Mouse (Mus musculus): ENCODE data around the gene Rexo4. TPM values are rescaled to one million over a fixed set of nuclear protein-coding genes. Genes with fewer than 3 reads are reported as not detected.

The Rexo4 gene
- 10 to 100 TPM; 38.5 to 41.3 TPM for total RNA-seq (2021)
- long read RNA-seq, experiment 1, transcript Rexo4-201 (8 exons, 2,281 nt), result major isoform, 21 of 28 reads
- long read RNA-seq, experiment 1, partial matches to known transcripts, result 2 of 28 reads
- long read RNA-seq, experiment 1, other reads (novel, unspliced or antisense), result 4 of 28 reads
- long read RNA-seq, experiment 2, transcript Rexo4-201 (8 exons, 2,281 nt), result major isoform, 41 of 56 reads
- long read RNA-seq, experiment 2, partial matches to known transcripts, result 5 of 56 reads
- long read RNA-seq, experiment 2, other reads (novel, unspliced or antisense), result 8 of 56 reads

DNA sequence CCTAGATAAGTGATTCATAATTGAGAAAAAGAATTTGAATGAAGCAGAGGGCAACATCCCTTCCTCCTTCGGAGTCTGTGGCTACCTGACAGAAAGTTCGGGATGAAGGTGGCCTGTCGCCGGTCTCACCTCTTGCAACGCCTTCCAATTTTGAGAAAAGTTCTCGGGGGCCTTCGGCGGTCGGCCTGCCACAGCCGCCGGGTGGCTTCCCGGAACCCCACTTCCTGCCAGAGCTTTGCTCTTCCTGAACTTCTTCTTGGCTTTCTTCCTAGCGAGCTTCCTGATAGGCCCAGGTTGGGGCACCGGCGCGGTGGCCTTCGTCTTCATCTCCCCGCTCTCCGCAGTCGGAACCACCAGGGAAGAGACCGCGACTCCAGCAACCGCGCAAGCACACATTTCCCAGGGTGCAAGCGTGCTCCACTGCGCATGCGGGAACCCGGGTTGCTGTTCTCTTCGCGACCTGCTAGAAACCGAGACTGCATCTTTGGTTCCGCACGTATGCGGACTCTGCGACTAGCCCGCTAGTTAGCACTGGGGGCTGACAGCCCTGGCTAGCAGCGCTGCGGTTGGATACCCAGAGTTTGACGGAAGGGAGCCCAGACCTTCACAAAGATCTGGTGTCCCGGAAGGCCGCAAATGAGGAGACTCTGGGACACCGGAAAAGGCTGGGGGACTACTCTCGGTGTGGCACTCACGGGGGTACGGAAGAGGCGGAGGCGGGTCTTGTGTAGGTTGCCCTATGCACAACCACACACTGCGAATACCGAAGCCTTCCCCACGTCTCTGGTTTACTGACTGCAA lies at the start of gene Rexo4:
Rexo4 (minus strand) TSS at position 464 of the 801 bp plus-strand sequence.
- DNase-seq (ENCODE audit: low spot score in 2 of 2), result peak; percentile 90 to 91

DNA sequence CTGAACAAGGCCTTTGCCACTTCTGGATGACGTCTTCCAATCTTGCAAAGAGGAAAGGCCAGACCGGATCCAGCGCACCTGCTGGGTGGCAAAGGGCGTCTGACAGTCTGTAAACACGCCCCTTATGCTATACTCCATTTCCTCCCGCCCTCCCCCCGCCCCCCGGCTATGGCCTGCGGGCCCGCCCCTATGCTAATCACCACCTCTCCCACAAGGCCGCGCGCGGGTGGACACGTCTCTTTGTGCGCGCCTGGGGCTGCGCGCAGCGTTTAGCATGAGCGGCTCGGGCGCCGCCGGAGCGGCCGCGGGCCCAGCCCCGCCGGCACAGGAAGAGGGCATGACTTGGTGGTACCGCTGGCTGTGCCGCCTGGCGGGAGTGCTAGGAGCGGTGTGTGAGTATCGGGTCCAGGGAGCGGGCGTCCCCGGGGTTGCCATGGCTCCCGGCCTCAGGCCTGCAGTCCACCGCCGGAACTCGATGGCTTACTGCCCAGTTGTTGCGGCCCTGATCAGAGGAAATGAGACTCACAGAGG lies 45.6 kb upstream of the Rexo4 start, which contains the start of gene Cacfd1:
Cacfd1 (plus strand) TSS at position 213 of the 531 bp plus-strand sequence.
- peak; percentile 84 to 86 for DNase-seq (ENCODE audit: low spot score in 2 of 2)

DNA sequence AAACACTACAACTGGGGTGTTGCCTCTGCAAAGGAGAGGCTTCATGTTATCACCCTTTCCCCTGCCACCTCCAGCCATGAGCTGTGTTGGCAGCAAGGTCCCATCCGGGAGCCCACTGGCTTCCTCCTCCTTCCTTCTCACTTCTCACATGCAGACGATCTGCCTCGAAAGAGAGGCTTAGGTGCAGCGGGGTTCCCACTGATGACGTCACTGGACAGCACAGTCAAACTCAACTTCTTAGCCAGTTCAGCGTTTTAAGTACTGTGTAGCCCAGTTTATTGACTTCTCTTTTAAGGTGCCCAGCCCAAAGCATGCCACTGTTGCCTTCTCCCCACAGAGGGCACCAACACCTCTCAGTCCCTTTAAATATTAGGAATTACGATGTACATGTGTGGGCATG lies 43.5 kb upstream of the Rexo4 start:
- no peak for DNase-seq (ENCODE audit: low spot score in 2 of 2)

DNA sequence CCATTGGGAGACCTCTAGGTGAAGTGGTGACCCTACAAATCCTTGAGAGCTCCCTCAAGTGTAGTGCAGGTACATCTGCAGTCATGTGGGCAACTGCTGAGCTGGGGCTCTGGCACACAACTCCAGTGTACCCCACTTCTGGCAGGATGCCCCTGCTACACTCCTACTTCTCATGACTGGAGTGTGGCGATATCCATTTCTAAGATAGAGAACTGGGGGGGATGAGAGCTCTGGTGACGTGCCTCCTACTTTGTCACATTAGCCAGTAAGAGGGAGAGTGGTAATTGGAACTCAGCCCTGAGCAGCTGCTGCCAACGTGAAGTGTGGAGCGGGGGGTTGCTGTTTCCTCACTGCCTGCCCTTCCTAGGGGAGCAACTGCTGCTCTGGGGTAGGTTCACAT lies 42.1 kb upstream of the Rexo4 start:
- no peak for DNase-seq (ENCODE audit: low spot score in 2 of 2)

DNA sequence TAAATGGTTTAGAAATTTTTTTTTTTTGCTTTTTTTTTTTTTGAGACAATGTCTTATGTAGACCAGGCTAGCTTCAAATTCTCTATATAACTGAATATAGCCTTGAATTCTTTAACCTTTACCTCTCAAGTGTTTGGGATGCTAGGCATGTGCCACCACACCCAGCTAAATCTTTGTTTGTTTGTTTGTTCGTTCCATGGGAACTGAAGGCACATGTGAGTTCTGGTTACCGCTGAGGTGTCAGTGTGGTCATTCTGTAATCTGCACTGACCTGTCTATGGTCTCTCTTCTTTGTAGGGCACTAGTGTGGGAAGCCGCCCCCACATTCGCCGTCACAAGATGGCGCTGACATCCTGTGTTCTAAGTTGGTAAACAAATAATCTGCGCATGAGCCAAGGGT lies 33.8 kb upstream of the Rexo4 start:
- DNase-seq (ENCODE audit: low spot score in 2 of 2), result no peak

- DNase-seq (ENCODE audit: low spot score in 2 of 2), result no peak
Measured at GRCm38 (mm10) chr2:26997498-26997897, 33.3 kb upstream of the Rexo4 start.

DNA sequence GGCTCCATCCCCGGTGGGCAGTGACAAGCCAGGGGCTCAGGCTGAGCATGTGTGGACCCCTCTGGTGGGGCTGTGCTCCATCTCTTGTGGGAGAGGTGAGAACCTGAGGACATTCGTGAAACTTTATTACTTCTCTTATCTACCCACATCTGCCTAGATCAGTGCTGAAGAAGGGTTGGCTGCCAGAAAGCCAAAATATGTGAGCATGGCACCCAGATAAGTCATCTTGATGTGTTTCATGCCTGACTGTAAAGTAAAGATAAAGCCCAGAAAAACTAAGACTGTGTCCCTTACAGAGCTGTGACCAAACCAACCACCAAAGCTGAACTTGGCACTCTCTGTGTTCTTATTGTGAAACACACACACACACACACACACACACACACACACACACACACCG lies 29.8 kb upstream of the Rexo4 start:
- DNase-seq (ENCODE audit: low spot score in 2 of 2), result no peak

- DNase-seq (ENCODE audit: low spot score in 2 of 2), result no peak
Measured at GRCm38 (mm10) chr2:26984640-26985039, 20.5 kb upstream of the Rexo4 start.

GRCm38 (mm10) chr2:26984179-26984578 lies 20.0 kb upstream of the Rexo4 start:
- DNase-seq (ENCODE audit: low spot score in 2 of 2), result no peak

- no peak for DNase-seq (ENCODE audit: low spot score in 2 of 2)
Measured at GRCm38 (mm10) chr2:26980361-26980760, 16.2 kb upstream of the Rexo4 start.

DNA sequence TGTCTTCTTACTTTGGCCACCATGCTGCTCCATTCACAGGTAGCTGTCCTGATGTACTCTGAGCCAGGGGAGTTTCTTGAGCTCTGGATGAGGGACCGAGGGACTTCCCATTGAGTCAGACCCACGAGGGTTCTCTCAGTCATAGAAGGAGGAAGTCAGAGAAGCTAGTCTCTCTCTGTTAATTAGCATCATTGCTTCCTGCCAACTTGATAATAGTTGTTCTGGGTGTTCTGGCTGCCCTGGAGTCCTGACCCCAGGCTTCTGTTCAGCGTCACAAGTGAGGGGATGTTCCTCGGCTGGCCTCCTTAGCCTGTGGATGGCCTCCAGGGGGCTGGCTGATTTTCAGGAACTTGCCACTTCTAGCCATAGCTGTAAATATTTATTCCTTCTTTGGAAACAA lies 9.8 kb upstream of the Rexo4 start:
- no peak for DNase-seq (ENCODE audit: low spot score in 2 of 2)

DNA sequence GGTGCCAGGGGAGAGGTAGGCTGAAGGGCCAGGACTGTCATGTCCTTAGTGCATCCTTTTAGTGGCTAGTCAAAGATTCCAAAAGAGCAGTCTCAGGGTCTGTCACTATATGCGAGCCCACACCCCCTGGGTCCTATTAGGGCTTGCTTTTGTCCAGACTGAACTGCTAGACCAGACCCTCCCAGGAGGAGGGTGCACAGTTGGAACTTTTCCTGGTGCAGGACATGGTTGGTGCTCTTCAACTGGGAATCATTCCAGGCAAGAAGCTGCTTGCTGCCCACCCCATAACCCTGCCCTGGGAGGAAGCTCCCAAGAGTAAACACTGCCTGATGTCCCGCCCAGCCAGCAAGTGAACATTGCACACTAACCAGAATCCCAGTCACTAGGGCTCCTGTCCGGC lies 8.9 kb upstream of the Rexo4 start, which contains the start of gene Adamts13:
Adamts13 (plus strand) TSS at position 301 of the 400 bp plus-strand sequence.
- DNase-seq (ENCODE audit: low spot score in 2 of 2), result no peak

- DNase-seq (ENCODE audit: low spot score in 2 of 2), result no peak
Measured at GRCm38 (mm10) chr2:26967262-26967661, 3.1 kb upstream of the Rexo4 start.

- DNase-seq (ENCODE audit: low spot score in 2 of 2), result no peak
Measured at GRCm38 (mm10) chr2:26964724-26965370, 661 bp upstream of the Rexo4 start.

DNA sequence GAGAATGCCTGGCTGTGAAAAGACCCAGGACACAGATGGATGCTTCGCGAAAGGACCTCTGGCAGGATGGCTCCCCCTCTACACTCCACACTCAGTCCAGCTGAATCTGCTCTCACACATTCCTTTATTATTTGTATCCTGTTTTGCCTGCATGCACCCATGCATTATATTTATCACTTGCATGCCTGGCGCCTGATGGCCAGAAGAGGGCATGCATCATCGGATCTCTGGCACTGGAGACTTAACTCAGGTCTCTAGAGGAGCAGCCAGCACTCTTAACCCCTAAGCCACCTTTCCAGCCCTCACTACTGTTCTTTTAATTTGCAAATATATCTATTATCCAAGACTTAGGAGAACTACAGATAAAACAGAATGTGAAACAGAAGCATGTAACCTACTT lies 3.4 kb downstream of the Rexo4 start:
- no peak for DNase-seq (ENCODE audit: low spot score in 2 of 2)

GRCm38 (mm10) chr2:26957488-26957859 lies 6.7 kb downstream of the Rexo4 start:
- no peak for DNase-seq (ENCODE audit: low spot score in 2 of 2)

DNA sequence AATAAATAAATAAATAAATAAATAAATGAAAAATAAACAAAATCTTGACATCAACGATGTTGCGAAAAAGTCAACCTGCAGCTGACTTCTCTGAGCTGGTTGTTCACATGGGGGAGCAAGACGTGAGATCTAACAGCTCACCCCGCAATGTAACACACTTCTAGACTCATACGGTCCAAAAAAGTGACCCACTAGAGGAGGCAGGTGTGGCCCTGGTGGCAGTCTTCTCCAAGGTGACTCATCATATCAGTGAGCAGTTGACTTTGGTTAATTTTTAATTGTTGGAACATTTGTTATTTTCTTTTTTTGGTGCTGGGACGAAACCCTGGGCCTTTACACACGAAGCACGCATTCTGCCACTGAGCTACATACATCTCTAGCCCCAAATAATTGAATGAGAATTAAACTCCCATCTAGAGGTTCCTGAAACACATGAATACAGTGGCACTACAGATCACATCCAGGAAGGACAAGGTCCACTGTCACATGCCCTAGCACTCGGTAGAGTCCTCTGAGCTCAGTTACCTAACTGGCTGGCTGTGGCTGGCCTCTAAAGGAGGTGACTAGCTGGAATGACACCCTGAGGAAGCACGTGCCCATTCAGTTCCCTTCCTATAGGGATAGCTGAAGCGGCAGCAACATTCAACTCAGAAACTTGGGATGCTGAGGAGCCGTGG lies 7.2 kb downstream of the Rexo4 start:
- DNase-seq (ENCODE audit: low spot score in 2 of 2), result no peak

DNA sequence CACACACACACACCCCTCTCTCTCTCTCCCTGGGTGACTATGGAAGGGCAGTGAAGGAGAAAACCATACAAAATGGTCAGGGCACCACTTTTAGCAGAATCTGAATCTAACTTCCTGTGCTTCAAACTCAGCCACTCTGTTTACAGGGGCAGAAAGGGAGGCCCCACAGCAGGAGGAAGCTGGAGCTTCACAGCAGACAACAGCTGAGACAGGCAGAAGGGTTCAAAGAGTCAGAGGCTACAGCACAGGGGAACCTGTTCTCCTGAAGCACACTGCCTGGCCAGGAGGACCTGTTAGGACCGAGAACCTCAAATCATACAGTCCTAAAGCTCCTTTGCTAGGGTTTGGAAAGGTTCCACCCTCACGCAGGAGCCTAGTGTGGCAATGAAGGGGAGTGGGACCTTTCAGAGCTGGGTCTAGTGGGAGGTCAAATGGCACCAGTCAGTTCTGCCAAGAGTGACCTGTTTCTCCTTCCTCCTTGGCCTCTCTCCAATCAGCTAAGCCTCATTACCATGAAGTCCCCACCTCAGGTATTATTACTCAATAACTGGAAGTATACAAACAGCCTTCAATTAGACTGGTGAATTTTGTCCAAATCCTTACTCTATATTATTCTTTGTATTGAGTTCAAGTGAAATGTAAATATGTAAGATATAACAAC lies 9.3 kb downstream of the Rexo4 start:
- DNase-seq (ENCODE audit: low spot score in 2 of 2), result no peak

DNA sequence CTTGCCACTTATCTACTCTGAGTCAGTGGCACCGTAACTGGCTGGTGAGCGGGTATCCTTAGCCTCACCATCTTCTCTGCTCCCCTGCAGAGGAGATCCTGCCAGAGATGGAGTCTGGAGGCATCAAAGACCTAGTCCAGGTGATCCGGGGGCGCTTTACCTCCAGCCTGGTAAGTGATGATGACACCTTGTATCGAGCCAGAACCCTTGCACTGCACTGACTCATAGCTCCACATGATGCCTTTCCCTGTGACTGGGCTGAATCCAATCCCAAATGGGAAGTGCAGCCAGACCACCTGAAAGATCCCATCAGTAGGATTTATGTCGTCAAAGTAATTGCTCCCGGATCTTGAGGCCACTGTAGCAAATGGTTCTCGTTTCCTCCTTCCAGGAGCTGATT lies 11.3 kb downstream of the Rexo4 start:
- no peak for DNase-seq (ENCODE audit: low spot score in 2 of 2)

DNA sequence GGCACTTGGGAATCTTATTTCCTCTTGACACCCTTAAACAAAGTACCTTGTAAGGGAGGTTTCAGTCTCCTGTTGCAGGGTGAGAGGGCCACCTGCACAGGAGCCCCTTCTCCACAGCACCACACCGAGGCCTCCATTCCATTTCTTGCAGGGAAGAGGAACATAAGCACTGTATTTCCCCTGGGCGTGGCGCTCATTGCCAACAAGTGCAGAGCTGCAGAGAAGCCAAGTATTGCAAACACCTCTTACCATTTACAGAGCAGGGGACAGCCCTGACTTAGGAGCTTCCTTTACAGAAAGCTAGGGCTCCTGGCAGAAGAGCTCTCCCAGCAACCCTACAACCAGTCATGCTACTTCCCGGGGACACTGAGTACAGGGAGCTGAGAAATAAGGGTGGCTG lies 12.0 kb downstream of the Rexo4 start:
- DNase-seq (ENCODE audit: low spot score in 2 of 2), result no peak

Data from adrenal gland, adult 18-20 months (tissue).